In the genomic region with DNA sequence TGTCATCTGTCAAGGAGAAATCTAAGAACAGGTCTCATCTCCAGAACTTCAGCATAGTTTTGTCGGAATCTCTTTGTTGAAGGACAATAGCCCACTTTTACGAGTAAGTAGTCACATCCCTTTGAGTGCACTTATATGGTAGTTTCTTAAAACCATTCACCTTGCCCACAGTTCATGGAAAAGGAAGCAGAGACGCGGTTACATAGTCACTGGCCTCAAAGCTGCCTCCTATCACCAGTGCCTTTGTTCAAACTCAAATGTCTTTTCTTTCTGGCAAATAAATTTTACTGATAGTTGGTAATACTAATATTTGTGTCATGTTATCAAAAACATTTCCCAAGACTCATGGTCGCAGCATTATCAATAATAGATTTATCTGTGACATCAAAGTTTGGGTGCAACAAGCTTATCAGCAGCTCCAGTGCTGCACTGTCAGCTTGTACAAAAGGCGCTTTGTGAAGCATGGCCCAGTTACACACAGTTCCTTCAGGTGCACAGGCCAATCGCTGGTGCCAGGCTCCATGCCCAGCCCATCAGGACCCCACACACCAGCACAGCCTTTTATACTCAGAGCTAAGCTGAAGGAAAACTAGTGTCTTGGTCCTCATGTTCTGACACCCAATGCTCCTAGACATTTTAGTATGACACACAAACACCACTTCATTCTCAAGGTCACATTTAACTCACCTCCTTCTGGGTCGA, we compare ENCODE assay signal across 13 mouse cellular contexts.
"Had no signal": no experiment of that assay in that cellular context is flagged by ENCODE, and none has a peak within 500 bp of the region (broad histone marks: within the 10 kb centered on the region; RNA-seq: fewer than 3 reads in every experiment).

No protein-coding gene starts in this region.

- H3K9me3 ChIP-seq: limb, embryonic 15.5 days; liver, embryonic 12.5 days; midbrain, embryonic 10.5 days; neural tube, embryonic 15.5 days had no signal

- H3K4me3 ChIP-seq: limb, embryonic 15.5 days; liver, embryonic 12.5 days; midbrain, embryonic 10.5 days; myocyte; neural tube, embryonic 15.5 days had no signal

- H3K4me2 ChIP-seq: limb, embryonic 15.5 days; liver, embryonic 12.5 days; lung, embryonic 14.5 days; neural tube, embryonic 15.5 days had no signal

- H3K27me3 ChIP-seq: limb, embryonic 15.5 days; liver, embryonic 12.5 days had no signal

- H3K4me1 ChIP-seq: liver, embryonic 12.5 days had no signal

- H3K9ac ChIP-seq: limb, embryonic 15.5 days; liver, embryonic 12.5 days; lung, embryonic 14.5 days; neural tube, embryonic 15.5 days had no signal

- ATAC-seq: liver, embryonic 12.5 days had no signal

- H3K27ac ChIP-seq: limb, embryonic 15.5 days; liver, embryonic 12.5 days; midbrain, embryonic 10.5 days; neural tube, embryonic 15.5 days had no signal

- H3K36me3 ChIP-seq: limb, embryonic 15.5 days; liver, embryonic 12.5 days; midbrain, embryonic 10.5 days; neural tube, embryonic 15.5 days had no signal

- DNase-seq: kidney, adult 9 months; kidney, postnatal 14 days; left cerebral cortex, postnatal 4 days; lung, embryonic 14.5 days; lung, postnatal 10 days; lung, postnatal 4 days; midbrain, embryonic 14.5 days; thymus, postnatal 4 days had no signal
